Mouse (Mus musculus) kidney, postnatal 4 days (tissue): ENCODE data around the gene 1110032F04Rik.
"Not testable (repeated sequence)": the region's sequence is repeated elsewhere in the genome, so short reads cannot be mapped to it uniquely, and the experiment has no call there.

Source experiments
- DNase-seq, 2 experiments: peaks; one replicate each; pipeline ENCODE4 v3.0.0; 2021; ENCODE audit warnings: mixed read lengths in 2 of 2

The 1110032F04Rik gene

DNA sequence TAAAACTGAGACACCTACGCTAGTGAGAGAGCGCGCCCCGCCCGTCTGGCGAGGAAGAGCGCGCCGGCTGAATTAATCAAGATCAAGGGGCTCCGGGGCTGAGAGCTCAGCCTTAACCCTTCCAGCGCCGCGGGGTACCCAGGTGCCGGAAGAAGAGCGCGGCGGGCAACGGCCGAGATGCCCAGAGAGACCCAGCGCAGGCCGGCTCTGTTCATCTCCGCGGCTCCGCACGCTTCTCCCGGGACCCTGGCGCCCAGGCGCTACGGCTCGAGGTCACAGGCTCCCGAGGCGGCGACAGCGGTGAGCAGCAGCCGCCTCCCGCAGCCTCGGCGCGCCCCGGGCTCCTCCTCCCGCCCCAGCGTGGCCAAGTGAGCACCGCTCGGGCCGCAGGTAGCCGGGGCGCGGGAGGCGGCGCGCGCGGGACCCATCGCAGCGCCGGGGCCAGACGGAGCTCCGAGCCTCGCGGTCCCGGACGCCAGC lies at the start of gene 1110032F04Rik:
Gene 1110032F04Rik (plus strand): TSS at position 376 of the 480 bp plus-strand sequence.
- peak; percentile 60 to 72 for DNase-seq

DNA sequence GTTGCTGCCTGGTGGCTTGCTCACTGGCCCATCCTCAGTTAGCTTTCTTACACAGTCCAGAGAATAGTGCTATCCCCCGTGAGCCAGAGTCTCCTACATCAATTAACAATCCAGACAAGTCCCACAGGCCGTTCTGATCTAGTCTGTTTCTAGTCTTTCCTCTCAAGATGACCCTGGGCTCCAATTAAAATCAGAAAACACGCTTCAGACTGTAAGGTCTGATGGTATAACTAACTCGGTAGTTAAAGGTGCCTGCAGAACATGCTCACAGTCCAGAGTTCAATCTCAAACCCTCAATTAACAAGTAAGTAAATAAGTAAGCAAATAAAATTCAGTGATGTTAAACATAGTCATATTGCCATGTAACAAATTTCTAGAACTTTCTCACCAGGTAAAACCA lies 48.0 kb upstream of the 1110032F04Rik start:
- peak in 1 of 2 experiments; percentile 8 for DNase-seq

DNA sequence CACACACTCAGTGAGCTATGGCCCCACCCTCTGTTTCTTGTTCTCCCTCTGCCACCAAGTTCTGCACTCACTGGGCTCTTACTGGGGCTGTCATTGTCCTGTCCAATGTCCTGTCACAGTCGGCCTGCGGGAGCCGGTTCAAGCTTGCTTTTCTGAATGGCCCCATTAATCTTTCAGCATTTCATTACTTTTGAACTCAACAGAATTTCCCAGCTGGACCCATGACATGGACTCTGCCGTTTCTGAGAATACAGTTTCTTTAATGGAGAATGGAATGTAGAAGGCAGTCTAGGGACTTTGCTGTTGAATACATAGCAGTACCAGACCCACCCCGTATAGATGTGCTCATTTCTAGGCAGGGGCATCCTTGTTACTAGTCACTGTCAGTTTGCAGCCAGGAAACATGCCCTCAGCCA lies 47.5 kb upstream of the 1110032F04Rik start:
- DNase-seq = peak; percentile 58 to 73

DNA sequence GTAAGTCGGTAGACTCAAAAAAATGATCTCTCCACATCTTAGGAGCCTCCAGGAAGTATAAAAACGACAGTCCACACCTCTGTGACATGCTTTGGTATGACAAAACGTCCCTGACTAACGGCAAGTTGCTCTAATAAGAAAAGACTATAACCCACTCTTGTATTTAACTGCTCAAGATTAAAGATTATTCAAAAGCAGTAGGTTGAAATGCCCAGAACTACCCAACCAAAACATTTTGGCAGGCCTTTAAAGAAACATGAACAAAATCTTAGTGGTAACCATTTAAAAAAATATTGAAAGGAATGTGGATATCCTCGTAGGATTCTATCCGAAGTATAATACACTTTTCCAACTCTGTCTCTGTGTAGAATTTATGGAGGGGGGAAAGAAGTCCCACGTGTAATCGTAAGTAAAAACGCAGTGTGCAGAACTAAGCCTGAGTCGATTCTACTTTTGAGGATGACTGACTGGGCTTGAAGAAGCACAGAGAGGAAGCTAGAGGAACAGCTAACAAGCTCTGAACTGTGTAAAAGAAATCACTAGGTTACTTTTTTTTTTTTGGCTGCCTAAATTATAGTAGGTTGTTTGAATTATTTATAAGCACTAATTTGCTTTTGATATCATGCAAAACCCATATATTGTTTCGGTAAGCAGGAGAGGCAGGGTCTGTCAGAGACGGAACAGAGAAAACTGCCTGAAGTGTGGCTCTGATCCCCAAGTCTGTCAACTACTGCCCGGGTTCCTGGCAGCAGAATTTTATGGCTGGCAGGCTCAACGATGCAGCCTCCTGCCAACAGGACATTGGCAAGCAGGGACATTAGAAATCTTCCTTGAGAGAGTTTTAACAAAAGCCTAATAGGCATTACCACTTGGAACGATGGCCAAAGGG lies 45.3 kb upstream of the 1110032F04Rik start:
- DNase-seq = peak; percentile 8 to 23

DNA sequence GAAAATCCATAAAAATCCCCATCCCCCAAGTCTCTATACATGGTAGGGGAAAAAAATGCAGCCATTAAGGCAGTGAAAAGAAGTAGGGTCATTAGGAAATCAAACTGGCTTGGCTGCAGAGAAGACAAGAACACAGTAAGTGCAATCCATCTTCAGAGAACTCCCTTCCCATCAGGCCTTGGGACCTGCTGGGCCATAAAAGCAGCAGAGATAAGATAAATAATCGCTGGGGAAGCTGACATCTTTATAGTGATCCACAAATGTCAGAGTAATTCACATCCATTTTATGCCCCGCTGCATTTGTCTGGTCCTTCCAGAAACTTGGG lies 44.7 kb upstream of the 1110032F04Rik start:
- DNase-seq = peak; percentile 5 to 16

DNA sequence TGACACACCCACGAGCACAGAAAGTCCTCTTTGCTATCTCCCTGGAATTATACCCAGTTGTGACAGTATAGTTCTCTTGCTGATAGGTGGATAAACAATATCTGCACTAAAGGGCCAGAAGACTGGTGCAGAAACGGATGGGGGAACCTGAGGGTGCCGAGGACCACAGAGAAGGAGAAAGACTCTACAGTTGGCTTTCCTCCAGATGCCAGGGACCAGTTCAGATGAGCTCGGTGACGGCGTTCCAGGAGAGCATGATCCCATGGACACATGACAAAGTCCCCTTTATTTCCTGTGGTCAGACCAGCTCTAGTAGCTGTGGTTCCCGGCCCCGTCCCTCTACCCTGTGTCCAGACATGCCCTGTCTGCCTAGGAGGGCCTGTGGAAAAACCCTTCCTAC lies 44.2 kb upstream of the 1110032F04Rik start:
- peak; percentile 6 to 12 for DNase-seq

DNA sequence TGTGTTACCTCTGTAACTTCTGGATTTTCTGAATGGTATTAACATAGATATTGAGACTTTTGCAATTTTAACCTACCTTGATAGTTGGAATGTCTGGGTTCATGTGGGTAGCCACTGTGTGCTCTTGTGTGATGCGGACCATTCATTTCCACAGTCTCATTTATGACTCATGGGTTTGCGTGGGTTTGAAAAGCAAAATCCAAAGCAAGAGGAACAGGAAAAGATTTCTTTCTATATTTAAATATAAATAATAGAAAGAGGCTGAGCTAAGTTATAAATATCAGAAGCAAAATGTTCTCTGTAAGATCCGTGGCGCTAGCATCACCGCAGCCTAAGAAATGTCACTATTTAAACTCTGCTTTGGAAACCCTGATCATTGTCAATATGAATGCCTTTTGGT lies 41.7 kb upstream of the 1110032F04Rik start:
- DNase-seq = no peak

DNA sequence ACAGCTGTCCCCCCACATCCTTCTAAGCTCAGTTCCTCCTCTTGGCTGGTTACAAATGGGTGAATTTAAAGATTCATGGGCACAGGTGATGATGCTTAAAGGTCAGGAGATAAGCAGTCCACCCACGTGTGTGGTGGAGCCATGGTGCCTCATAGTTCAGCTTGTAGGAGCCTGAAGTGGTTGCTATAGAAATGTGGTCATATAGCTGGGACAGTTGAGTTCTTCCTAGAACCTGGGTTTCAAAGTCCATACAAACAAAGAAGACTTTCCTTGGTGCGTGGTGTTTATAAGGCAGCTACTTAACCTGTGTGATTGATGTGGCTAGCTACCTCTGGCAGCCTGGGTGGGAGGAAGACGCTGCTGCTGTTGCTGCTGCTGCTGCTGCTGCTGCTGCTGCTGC lies 39.4 kb upstream of the 1110032F04Rik start:
- no peak for DNase-seq

DNA sequence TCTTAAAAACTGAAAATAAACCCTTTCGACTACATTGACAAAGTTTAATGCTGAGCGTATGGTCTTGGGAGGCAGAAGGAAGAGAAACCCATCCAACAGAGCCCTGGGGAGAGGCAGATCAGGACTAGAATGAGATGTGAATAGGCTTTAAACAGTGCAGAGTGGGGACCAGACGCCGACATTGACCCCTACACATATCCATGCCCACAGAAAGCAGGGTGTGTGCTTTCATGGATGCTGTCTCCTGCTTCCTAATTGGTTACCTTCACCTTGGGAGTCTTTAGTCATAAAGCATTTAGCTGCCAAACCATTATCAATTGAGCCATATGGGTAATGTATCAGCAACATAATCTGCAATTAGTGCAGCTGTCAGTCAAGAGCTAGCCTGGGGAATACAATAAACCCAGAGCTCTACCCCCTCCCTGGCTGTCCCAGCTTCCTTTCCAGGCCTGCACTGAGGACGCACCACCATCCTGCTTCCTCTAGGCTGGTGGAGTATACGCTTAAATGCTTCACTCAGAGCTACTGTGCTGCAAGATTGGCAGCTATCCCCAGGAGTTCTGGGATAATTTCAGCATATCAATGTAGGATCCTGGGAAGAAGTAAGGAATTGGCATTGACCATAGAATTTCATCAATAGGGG lies 32.4 kb upstream of the 1110032F04Rik start:
- no peak for DNase-seq

DNA sequence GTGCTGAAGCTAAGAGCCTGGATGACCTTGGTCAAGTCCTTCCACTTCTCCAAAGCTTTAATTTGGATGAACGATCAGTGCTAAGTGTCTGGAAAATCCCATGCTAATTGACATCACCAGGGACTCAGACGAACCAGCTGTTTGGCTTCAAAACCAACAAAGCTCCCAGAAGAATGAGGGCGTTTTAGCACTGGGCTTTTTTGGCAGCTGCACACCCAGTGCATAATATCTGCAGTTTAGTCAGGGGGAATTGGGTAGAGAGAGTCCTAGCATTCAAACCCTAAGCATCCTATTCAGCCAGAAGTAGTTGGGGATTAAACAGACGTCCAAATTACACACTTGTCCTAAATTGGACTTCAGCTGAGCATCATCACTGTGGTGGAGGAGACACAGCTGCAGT lies 29.2 kb upstream of the 1110032F04Rik start:
- no peak for DNase-seq

DNA sequence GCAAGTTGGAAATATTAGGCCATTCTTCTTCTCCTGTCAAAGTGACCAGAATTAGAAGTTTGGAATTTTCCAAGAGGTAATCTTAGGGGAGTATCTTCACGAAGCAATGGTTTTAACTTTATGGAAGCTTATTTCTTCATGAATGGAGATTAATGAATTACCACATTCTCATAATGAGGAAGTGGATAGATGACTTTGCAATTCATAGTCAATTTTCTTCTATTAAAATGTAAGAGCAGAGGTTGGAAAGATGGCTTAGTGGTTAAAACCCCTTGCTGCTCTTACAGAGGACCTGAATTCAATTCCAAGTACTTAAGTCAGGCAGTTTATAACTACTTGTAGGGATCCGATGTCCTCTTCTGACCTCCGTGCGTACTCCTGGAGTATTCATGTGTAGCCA lies 25.4 kb upstream of the 1110032F04Rik start:
- DNase-seq = no peak

DNA sequence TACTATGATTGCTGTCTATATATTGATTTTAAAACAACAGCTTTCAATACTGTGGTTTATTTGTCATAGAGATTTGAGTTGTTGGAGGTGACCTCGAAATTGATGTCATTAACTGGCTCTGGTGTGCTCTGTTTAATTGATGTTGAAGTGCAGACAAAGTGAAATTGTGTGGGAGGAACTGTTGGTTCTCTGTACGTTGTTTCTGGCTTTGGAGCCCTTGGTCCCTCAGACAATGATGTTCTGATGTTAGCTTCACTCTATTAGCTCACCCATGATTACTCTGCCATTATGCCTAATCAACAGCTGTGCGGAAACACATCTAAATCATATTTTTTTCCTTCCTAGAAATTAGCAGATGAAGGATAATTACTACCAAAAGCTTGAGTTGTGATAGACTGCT lies 21.1 kb upstream of the 1110032F04Rik start:
- DNase-seq = no peak

DNA sequence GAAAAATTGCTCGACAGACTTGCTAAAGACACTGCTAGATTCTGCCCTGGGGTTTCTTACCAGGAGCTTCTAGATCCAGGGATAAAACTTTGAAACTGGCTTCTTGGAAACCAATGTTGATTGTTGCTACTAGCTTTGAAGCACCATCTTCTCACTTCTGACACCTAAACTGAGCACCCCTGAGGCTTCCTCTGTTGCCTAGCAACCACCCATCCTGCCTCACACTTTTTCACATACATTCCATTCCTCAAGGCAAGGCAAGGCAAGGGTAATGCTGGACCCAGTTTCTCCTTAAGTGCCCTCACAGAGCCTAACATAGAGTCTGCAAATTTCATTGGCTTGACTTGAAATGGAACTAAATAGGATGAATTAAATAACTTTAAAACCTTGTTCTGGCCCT lies 17.0 kb upstream of the 1110032F04Rik start:
- no peak for DNase-seq

DNA sequence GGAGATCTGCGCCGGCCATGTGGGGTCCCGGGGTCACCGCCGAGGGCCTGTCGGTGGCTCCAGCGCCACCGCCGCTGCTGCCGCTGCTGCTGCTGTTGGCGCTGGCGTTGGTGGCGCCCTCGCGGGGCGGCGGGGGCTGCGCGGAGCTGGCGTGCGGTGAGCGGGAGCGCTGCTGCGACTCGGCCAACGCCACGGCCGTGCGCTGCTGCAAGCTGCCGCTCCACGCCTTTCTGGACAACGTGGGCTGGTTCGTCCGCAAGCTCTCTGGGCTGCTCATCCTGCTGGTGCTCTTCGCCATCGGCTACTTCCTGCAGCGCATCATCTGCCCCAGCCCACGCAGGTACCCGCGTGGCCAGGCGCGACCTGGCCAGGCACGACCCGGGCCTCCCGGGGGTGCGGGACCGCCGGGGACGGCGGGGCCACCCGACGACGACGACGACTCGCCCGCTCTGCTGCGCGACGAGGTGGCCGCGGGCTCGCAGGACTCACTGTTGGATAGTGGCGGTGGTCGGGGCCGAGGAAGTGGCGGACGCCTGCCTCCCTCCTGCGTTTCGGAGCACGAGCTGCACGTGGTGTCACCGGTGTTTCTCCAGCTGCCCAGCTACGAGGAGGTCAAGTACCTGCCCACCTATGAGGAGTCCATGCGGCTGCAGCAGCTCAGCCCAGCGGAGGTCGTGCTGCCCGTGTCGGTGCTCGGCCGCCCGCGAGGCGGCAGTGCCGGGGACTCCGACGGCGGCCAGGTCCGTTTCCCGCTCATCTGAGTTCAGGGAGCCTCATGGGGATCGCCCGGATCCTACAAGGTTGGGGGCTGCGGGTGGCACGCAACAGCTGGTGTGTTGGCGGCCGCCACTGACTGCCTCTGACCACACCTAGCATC lies 543 bp downstream of the 1110032F04Rik start:
- DNase-seq = peak; percentile 59 to 75

DNA sequence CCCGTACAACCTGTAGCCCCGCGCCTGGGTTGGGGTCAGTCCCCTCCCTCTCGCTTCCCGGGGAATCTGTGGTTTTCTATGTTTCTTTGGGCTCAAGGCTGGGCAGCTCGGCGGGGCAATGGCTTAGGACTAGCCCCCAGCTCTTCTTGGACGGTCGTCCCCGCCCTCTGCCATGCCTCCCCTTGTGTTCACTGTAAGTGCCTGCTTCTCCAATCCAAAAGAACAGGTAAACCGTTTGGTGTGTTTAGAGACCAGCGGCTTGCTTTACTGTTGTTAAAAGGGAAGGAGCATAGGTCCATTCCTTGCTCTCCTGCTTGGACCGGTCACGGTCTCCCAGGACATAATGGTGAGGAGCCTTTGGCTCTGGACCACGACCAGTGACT lies 1.2 kb downstream of the 1110032F04Rik start:
- DNase-seq = peak in 1 of 2 experiments; percentile 14

DNA sequence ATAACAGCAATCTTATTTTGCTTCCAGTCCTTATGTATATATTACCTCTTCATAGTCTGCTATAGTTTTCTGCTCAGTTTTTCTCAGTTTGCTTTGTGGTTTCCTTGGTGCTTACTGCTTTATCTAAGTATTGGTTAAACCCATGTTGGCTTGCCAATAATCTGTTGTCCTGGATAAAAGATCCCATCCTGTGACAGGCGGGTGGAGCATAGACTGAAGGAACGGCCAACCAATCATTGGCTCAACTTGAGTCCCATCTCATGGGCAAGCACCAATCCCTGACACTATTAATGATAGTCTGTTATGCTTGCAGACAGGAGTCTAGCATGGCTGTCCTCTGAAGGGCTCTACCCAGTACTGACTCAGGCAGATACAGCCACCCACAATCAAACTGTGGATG lies 4.7 kb downstream of the 1110032F04Rik start:
- no peak for DNase-seq

DNA sequence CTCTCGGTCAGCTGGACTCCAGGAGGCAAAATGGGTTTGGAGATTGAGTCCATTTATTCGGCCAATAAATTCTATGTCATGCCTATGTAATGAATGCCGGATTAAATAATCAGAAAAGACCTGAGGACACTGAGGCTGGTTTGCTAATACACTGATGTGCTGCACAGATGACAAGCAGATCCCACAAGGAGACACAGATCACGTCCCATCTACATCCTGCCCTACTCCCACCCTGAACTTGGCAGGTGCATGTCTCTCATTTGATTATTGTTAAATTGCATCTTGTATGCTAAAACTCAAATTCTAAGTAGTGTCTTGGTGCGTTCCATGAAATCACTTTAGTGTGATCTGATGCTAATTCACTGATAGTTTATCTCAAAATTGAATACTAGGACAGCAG lies 17.5 kb downstream of the 1110032F04Rik start:
- no peak for DNase-seq

DNA sequence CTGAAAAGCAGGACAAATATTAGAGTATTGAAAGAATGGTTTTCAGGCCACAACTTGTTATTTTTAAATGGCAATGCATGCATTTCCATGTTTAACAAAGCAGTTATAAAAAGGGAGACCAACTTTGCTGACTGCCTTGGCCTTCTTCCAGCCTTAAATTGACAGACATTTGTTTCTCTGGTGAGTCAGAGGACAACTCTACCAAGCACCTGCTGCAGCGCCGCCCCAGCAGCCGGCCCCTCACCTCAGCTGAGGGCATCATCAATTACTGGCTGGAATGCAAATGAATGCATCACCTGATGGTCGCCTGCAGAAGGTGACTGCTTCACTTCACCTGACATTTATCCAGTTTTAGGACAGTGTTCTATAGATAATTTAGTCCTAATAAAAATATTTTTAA lies 26.0 kb downstream of the 1110032F04Rik start:
- DNase-seq = no peak

DNA sequence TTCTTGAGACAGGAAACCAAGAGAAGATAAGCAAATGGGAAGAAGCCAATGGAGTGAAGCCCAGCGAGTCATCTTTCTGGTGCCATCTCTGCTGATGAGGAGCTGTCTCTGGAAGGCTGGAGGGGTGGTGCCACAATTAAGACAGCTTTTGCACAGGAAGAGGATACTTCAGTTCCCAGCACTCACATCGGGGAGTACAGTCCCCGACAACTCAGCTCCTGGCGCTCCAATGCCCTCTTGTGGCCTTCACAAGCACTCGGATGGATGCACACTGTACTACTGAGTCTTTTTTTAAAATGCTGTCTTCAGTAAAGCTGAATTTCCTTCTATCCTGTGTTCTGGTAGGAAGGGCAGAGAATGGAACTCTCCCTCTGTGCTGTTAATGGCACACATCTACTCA lies 27.8 kb downstream of the 1110032F04Rik start:
- DNase-seq = no peak

DNA sequence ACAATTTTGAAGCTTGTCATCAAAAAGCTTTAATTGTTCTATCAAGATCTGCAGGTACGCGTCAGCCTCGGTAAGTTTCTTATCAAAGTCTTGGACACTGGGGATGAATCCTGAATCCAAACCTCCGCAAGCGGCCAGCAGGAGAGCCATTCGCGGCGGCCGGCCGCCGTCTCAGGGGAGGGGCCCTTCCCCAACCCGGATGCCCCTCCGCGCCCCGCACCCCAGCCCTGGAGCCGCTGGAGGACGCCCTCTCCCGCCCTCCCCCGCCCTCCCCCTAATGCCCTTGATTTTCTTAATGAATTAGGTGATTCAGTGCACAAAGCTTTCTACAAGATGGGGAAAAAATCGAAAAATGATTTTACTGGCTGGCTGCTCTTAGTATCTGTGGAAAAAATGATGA lies 33.2 kb downstream of the 1110032F04Rik start:
- DNase-seq = not testable (repeated sequence)

DNA sequence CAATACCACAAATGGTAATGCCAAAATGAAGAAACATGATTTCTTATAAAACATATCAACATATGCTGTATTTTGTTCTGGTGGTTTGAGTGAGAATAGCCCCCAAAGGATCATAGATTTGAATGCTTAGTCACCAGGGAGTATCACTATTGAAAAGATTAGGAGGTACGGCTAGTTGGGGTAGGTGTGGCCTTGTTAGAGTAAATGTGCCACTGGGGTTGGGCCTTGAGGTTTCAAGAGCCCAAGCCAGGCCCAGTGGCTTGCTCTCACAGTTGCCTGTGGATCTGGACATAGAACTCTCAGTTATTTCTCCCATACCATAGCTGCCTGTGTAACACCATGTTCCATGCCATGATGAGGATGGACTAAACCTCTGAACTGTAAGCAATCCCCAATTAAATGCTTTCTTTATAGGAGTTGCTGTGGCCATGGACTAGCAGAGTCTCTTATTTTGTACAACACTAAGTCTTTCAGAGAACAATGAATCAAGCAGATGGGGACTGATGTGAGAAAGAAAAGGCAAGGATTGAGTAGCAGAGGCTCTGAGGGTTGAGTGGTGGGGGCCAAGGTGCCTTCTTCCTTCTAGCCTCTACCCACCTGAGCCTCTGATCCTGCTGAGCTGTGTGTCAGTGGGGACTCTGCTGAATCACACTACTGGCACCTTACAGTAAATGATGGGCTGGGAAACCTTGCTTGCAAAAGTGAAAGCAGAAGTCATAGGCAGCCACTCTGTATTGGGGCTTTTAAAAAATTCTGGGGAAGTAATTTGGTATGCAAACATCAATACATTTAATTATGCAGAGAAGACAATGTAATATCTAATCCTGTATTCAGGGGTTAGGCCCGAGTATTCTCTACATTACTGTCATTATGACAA lies 35.8 kb downstream of the 1110032F04Rik start:
- no peak for DNase-seq

DNA sequence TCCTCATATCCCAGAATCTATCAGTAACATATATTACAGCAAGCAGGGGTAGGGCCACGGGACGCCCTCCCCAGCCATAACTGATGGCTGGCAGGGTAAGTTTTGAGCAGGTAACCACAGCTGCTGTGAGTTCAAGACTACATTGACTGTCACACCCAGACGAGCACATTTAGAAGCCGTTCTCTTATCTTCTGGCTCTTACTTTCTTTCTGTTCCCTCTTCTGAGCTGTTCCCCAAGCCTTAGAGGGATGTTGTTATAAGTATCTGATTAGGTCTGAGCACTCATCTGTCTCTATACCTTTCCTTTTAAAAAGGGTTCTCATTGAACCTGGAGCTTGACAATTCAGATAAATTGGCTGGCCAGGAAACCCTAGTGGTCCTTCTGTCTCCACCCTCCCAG lies 38.1 kb downstream of the 1110032F04Rik start:
- no peak for DNase-seq
